Mouse (Mus musculus): ENCODE results near the gene Zfp597. TPM values are rescaled to one million over a fixed set of nuclear protein-coding genes. Genes with fewer than 3 reads are reported as not detected.

The Zfp597 gene
- polyA plus RNA-seq (2015; fragmentation: Nextera tagmentation; extraction: Ambion mirVana): 6.1 TPM in 2 replicates

- Histone ChIP-seq H3K9ac (ENCODE audit: low read length) (peak within 1 kb of the TSS; percentile 90), H3K4me1 (ENCODE audit: control insufficient read depth, insufficient read depth, low read length) (peaks cover 12% of the 10 kb centered on the region)
Measured at GRCm38 (mm10) chr16:3884201-3885064, at the start of gene Zfp597, which contains the start of gene Gm20695. Gene Zfp597 (minus strand): TSS chr16:3884561. Gene Gm20695 (plus strand): TSS chr16:3884648.

GRCm38 (mm10) chr16:3934091-3934490 is 49.7 kb upstream of the Zfp597 start:
- H3K27ac ChIP-seq (ENCODE audit: low read length): no peak overlapping the region
- WGBS: 89% methylated on average over 1 of the region's 1 CpGs
- no peaks in the 10 kb centered on the region for H3K9me3 ChIP-seq (replicated peaks; ENCODE audit: control insufficient read depth, low read length)
- H3K27me3 ChIP-seq (ENCODE audit: control insufficient read depth, insufficient read depth, low read length): no peaks in the 10 kb centered on the region
- no peak overlapping the region for H3K4me3 ChIP-seq (ENCODE audit: low read length)
- H3K36me3 ChIP-seq (ENCODE audit: control insufficient read depth, insufficient read depth): peaks cover 32% of the 10 kb centered on the region
- H3K9ac ChIP-seq (ENCODE audit: low read length): no peak overlapping the region
- no peak for ATAC-seq (replicated peaks; ENCODE audit: extremely low read depth, insufficient read depth, low FRiP score)
- H3K4me2 ChIP-seq (ENCODE audit: low read depth, low read length): no peak overlapping the region
- no peaks in the 10 kb centered on the region for H3K4me1 ChIP-seq (ENCODE audit: control insufficient read depth, insufficient read depth, low read length)

More at GRCm38 (mm10) chr16:3884201-3885064, at the start of gene Zfp597, which contains the start of gene Gm20695:
- H3K9me3 ChIP-seq (replicated peaks; ENCODE audit: control insufficient read depth, low read length): no peaks in the 10 kb centered on the region
- H3K27ac ChIP-seq (ENCODE audit: low read length): peak within 1 kb of the TSS; percentile 93
- peak within 1 kb of the TSS; percentile 76 for H3K4me3 ChIP-seq (ENCODE audit: low read length)
- peaks cover 1% of the 10 kb centered on the region; the same call in 1 of the 2 replicates for H3K36me3 ChIP-seq (ENCODE audit: control insufficient read depth, insufficient read depth)
- peak within 1 kb of the TSS; percentile 86 for H3K4me2 ChIP-seq (ENCODE audit: low read depth, low read length)
- ATAC-seq (replicated peaks; ENCODE audit: extremely low read depth, insufficient read depth, low FRiP score): peak; percentile 97
- under 1% methylated on average over 88 of the region's 88 CpGs for WGBS
- H3K27me3 ChIP-seq (ENCODE audit: control insufficient read depth, insufficient read depth, low read length): no peaks in the 10 kb centered on the region

GRCm38 (mm10) chr16:3933536-3933935 is 49.2 kb upstream of the Zfp597 start:
- H3K36me3 ChIP-seq (ENCODE audit: control insufficient read depth, insufficient read depth): peaks cover 34% of the 10 kb centered on the region

GRCm38 (mm10) chr16:3929151-3929550 is 44.8 kb upstream of the Zfp597 start:
- no peak; the same call in 1 of the 2 replicates for ATAC-seq (replicated peaks; ENCODE audit: extremely low read depth, insufficient read depth, low FRiP score)
- Histone ChIP-seq H3K4me1 (ENCODE audit: control insufficient read depth, insufficient read depth, low read length) (no peaks in the 10 kb centered on the region), H3K27ac (ENCODE audit: low read length) (no peak overlapping the region), H3K4me3 (ENCODE audit: low read length) (no peak overlapping the region), H3K27me3 (ENCODE audit: control insufficient read depth, insufficient read depth, low read length) (no peaks in the 10 kb centered on the region), H3K9me3 (replicated peaks; ENCODE audit: control insufficient read depth, low read length) (no peaks in the 10 kb centered on the region), H3K36me3 (ENCODE audit: control insufficient read depth, insufficient read depth) (peaks cover 33% of the 10 kb centered on the region), H3K9ac (ENCODE audit: low read length) (no peak overlapping the region), H3K4me2 (ENCODE audit: low read depth, low read length) (no peak overlapping the region)
- WGBS: 72% methylated on average over 7 of the region's 7 CpGs

More at GRCm38 (mm10) chr16:3933536-3933935, 49.2 kb upstream of the Zfp597 start:
- H3K9ac ChIP-seq (ENCODE audit: low read length): no peak overlapping the region
- no peaks in the 10 kb centered on the region for H3K27me3 ChIP-seq (ENCODE audit: control insufficient read depth, insufficient read depth, low read length)
- 86% methylated on average over 6 of the region's 6 CpGs for WGBS
- no peak overlapping the region for H3K4me3 ChIP-seq (ENCODE audit: low read length)
- no peak overlapping the region for H3K27ac ChIP-seq (ENCODE audit: low read length)
- H3K9me3 ChIP-seq (replicated peaks; ENCODE audit: control insufficient read depth, low read length): no peaks in the 10 kb centered on the region
- no peaks in the 10 kb centered on the region for H3K4me1 ChIP-seq (ENCODE audit: control insufficient read depth, insufficient read depth, low read length)
- ATAC-seq (replicated peaks; ENCODE audit: extremely low read depth, insufficient read depth, low FRiP score): no peak
- no peak overlapping the region for H3K4me2 ChIP-seq (ENCODE audit: low read depth, low read length)

- H3K36me3 ChIP-seq (ENCODE audit: control insufficient read depth, insufficient read depth): peaks cover 33% of the 10 kb centered on the region
- no peaks in the 10 kb centered on the region for H3K4me1 ChIP-seq (ENCODE audit: control insufficient read depth, insufficient read depth, low read length)
- no peak overlapping the region for H3K4me2 ChIP-seq (ENCODE audit: low read depth, low read length)
- no peak overlapping the region for H3K27ac ChIP-seq (ENCODE audit: low read length)
- ATAC-seq (replicated peaks; ENCODE audit: extremely low read depth, insufficient read depth, low FRiP score): no peak
- no peaks in the 10 kb centered on the region for H3K9me3 ChIP-seq (replicated peaks; ENCODE audit: control insufficient read depth, low read length)
- no peak overlapping the region for H3K9ac ChIP-seq (ENCODE audit: low read length)
- no peak overlapping the region for H3K4me3 ChIP-seq (ENCODE audit: low read length)
- WGBS: 46% methylated on average over 1 of the region's 1 CpGs
- H3K27me3 ChIP-seq (ENCODE audit: control insufficient read depth, insufficient read depth, low read length): no peaks in the 10 kb centered on the region
Measured at GRCm38 (mm10) chr16:3928582-3928981, 44.2 kb upstream of the Zfp597 start.

- Histone ChIP-seq H3K9me3 (replicated peaks; ENCODE audit: control insufficient read depth, low read length) (no peaks in the 10 kb centered on the region), H3K27ac (ENCODE audit: low read length) (no peak overlapping the region), H3K36me3 (ENCODE audit: control insufficient read depth, insufficient read depth) (peaks cover 36% of the 10 kb centered on the region), H3K4me2 (ENCODE audit: low read depth, low read length) (no peak overlapping the region), H3K4me3 (ENCODE audit: low read length) (no peak overlapping the region), H3K27me3 (ENCODE audit: control insufficient read depth, insufficient read depth, low read length) (no peaks in the 10 kb centered on the region), H3K9ac (ENCODE audit: low read length) (no peak overlapping the region), H3K4me1 (ENCODE audit: control insufficient read depth, insufficient read depth, low read length) (no peaks in the 10 kb centered on the region)
- no peak for ATAC-seq (replicated peaks; ENCODE audit: extremely low read depth, insufficient read depth, low FRiP score)
- WGBS: 83% methylated on average over 4 of the region's 4 CpGs
Measured at GRCm38 (mm10) chr16:3923966-3924365, 39.6 kb upstream of the Zfp597 start.

GRCm38 (mm10) chr16:3923515-3923914 is 39.2 kb upstream of the Zfp597 start:
- Histone ChIP-seq H3K27ac (ENCODE audit: low read length) (no peak overlapping the region), H3K9ac (ENCODE audit: low read length) (no peak overlapping the region), H3K36me3 (ENCODE audit: control insufficient read depth, insufficient read depth) (peaks cover 35% of the 10 kb centered on the region), H3K4me2 (ENCODE audit: low read depth, low read length) (no peak overlapping the region), H3K9me3 (replicated peaks; ENCODE audit: control insufficient read depth, low read length) (no peaks in the 10 kb centered on the region), H3K4me1 (ENCODE audit: control insufficient read depth, insufficient read depth, low read length) (no peaks in the 10 kb centered on the region), H3K27me3 (ENCODE audit: control insufficient read depth, insufficient read depth, low read length) (no peaks in the 10 kb centered on the region), H3K4me3 (ENCODE audit: low read length) (no peak overlapping the region)
- ATAC-seq (replicated peaks; ENCODE audit: extremely low read depth, insufficient read depth, low FRiP score): no peak
- 85% methylated on average over 3 of the region's 3 CpGs for WGBS

GRCm38 (mm10) chr16:3920756-3921155 is 36.4 kb upstream of the Zfp597 start:
- WGBS: 91% methylated on average over 2 of the region's 2 CpGs
- Histone ChIP-seq H3K4me1 (ENCODE audit: control insufficient read depth, insufficient read depth, low read length) (no peaks in the 10 kb centered on the region), H3K4me2 (ENCODE audit: low read depth, low read length) (no peak overlapping the region), H3K9me3 (replicated peaks; ENCODE audit: control insufficient read depth, low read length) (no peaks in the 10 kb centered on the region), H3K27me3 (ENCODE audit: control insufficient read depth, insufficient read depth, low read length) (no peaks in the 10 kb centered on the region), H3K9ac (ENCODE audit: low read length) (no peak overlapping the region), H3K36me3 (ENCODE audit: control insufficient read depth, insufficient read depth) (peaks cover 28% of the 10 kb centered on the region), H3K27ac (ENCODE audit: low read length) (no peak overlapping the region), H3K4me3 (ENCODE audit: low read length) (no peak overlapping the region)
- ATAC-seq (replicated peaks; ENCODE audit: extremely low read depth, insufficient read depth, low FRiP score): no peak

GRCm38 (mm10) chr16:3909118-3909517 is 24.8 kb upstream of the Zfp597 start:
- H3K9ac ChIP-seq (ENCODE audit: low read length): peak overlapping the region; percentile 88
- no peaks in the 10 kb centered on the region for H3K27me3 ChIP-seq (ENCODE audit: control insufficient read depth, insufficient read depth, low read length)
- H3K9me3 ChIP-seq (replicated peaks; ENCODE audit: control insufficient read depth, low read length): no peaks in the 10 kb centered on the region
- peak overlapping the region; percentile 84 for H3K4me2 ChIP-seq (ENCODE audit: low read depth, low read length)
- WGBS: 6% methylated on average over 20 of the region's 20 CpGs
- peak overlapping the region; percentile 84 for H3K4me3 ChIP-seq (ENCODE audit: low read length)
- H3K27ac ChIP-seq (ENCODE audit: low read length): peak overlapping the region; percentile 75
- peaks cover 5% of the 10 kb centered on the region for H3K4me1 ChIP-seq (ENCODE audit: control insufficient read depth, insufficient read depth, low read length)
- peaks cover 23% of the 10 kb centered on the region for H3K36me3 ChIP-seq (ENCODE audit: control insufficient read depth, insufficient read depth)
- no peak for ATAC-seq (replicated peaks; ENCODE audit: extremely low read depth, insufficient read depth, low FRiP score)

Data from heart, embryonic 16.5 days (tissue).